Mouse (Mus musculus): ENCODE data around the gene Hipk1.

DNA sequence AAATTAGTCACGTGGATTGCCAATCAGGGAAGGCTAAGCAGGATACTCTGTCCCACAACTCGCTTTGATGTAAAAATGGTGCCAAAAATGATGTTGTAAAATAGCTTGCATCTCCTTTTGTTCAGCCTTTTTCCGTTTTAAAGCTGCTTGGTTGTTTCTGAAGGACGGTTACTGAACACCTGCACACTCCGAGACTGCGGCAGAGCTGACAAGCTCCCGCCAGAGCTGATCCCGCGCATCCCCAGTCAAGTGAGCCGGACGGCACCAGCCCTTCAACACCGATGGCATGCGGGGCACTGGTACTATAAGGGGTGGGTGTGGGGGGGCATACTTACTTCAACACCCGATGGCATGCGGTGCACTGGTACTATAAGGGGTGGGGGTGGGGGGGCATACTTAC lies 17.4 kb downstream of the Hipk1 start:
- TF ChIP-seq CTCF (IDR thresholded peaks at IDR 0.05; ENCODE audit: control insufficient read depth, insufficient read depth, insufficient read length) (no peak), USF1 (IDR thresholded peaks at IDR 0.05; ENCODE audit: low read depth) (no peak), MAX (IDR thresholded peaks at IDR 0.05) (no peak)
